Mouse (Mus musculus) lung, postnatal 36 days (tissue): ENCODE data around the gene Lmntd1.

ENCODE experiments used
- DNase-seq: peaks from one replicate; pipeline ENCODE4 v3.0.0; 2022; ENCODE audit warnings: mixed read lengths

The Lmntd1 gene

GRCm38 (mm10) chr6:145614219-145614618, at the start of gene Lmntd1:
Lmntd1 (minus strand) TSS chr6:145614319.
- peak; percentile 33 for DNase-seq

GRCm38 (mm10) chr6:145660943-145661342, 46.8 kb upstream of the Lmntd1 start:
- DNase-seq, result no peak

GRCm38 (mm10) chr6:145659116-145659515, 45.0 kb upstream of the Lmntd1 start:
- no peak for DNase-seq

GRCm38 (mm10) chr6:145656740-145657591, 42.8 kb upstream of the Lmntd1 start:
- DNase-seq, result no peak

- DNase-seq, result no peak
Measured at GRCm38 (mm10) chr6:145655678-145656077, 41.6 kb upstream of the Lmntd1 start.

- DNase-seq, result no peak
Measured at GRCm38 (mm10) chr6:145654062-145654836, 40.1 kb upstream of the Lmntd1 start.

- DNase-seq, result no peak
Measured at GRCm38 (mm10) chr6:145653626-145654025, 39.5 kb upstream of the Lmntd1 start.

GRCm38 (mm10) chr6:145652986-145653385, 38.9 kb upstream of the Lmntd1 start:
- no peak for DNase-seq

- DNase-seq, result no peak
Measured at GRCm38 (mm10) chr6:145651976-145652375, 37.9 kb upstream of the Lmntd1 start.

GRCm38 (mm10) chr6:145640971-145641506, 26.9 kb upstream of the Lmntd1 start:
- DNase-seq, result peak; percentile 24

GRCm38 (mm10) chr6:145638248-145638647, 24.1 kb upstream of the Lmntd1 start:
- peak; percentile 67 for DNase-seq

GRCm38 (mm10) chr6:145636682-145637081, 22.6 kb upstream of the Lmntd1 start:
- no peak for DNase-seq

GRCm38 (mm10) chr6:145634454-145634853, 20.3 kb upstream of the Lmntd1 start:
- no peak for DNase-seq

GRCm38 (mm10) chr6:145630269-145630668, 16.1 kb upstream of the Lmntd1 start:
- peak; percentile 45 for DNase-seq

- DNase-seq, result no peak
Measured at GRCm38 (mm10) chr6:145623141-145623540, 9.0 kb upstream of the Lmntd1 start.

GRCm38 (mm10) chr6:145616402-145617229, 2.5 kb upstream of the Lmntd1 start:
- peak; percentile 30 for DNase-seq

- DNase-seq, result no peak
Measured at GRCm38 (mm10) chr6:145615666-145616210, 1.6 kb upstream of the Lmntd1 start, which contains the start of gene Tuba3b. Tuba3b (plus strand) TSS chr6:145615757.

- no peak for DNase-seq
Measured at GRCm38 (mm10) chr6:145612611-145613010, 1.5 kb downstream of the Lmntd1 start.

GRCm38 (mm10) chr6:145610901-145611300, 3.2 kb downstream of the Lmntd1 start:
- no peak for DNase-seq

GRCm38 (mm10) chr6:145608693-145609092, 5.4 kb downstream of the Lmntd1 start:
- DNase-seq, result no peak

- no peak for DNase-seq
Measured at GRCm38 (mm10) chr6:145607746-145608145, 6.4 kb downstream of the Lmntd1 start.

- DNase-seq, result no peak
Measured at GRCm38 (mm10) chr6:145605203-145605602, 8.9 kb downstream of the Lmntd1 start.
